Mouse (Mus musculus) liver, embryonic 14.5 days (tissue): ENCODE data around the gene Smtn. TPM values are rescaled to one million over a fixed set of nuclear protein-coding genes. Genes with fewer than 3 reads are reported as not detected.

Experiments
- ATAC-seq: fragments of 200-750 bp; cut with Nextera tagmentation; 2 replicates; pipeline ENCODE4 v1.8.0; 2017; ENCODE audit warnings: moderate number of reproducible peaks, mild to moderate bottlenecking, moderate library complexity; ENCODE audit not compliant: insufficient read depth
- DNase-seq, 3 experiments: peaks; one replicate each; pipeline ENCODE4 v3.0.0-alpha.2; 2012 to 2013; ENCODE audit warnings: low read depth in 3 of 3, low spot score in 3 of 3
- H3K27ac ChIP-seq: fragments of 300-500 bp; sonication (generic); 2 replicates; pipeline ENCODE4 v1.5.1; 2014; ENCODE audit warnings: moderate library complexity, mild to moderate bottlenecking, control low read depth, inconsistent platforms
- H3K27me3 ChIP-seq: fragments of 300-500 bp; sonication (generic); 2 replicates; pipeline ENCODE4 v1.6.1; 2014; ENCODE audit warnings: mild to moderate bottlenecking, low read length, moderate library complexity; ENCODE audit not compliant: control insufficient read depth, insufficient read depth
- H3K36me3 ChIP-seq: fragments of 300-500 bp; sonication (generic); replicated peaks from 2 replicates; pipeline ENCODE4 v1.6.1; 2014; ENCODE audit warnings: low read depth; ENCODE audit not compliant: control insufficient read depth, insufficient read depth
- H3K4me1 ChIP-seq, 2 experiments: fragments of 200-500 bp in 1 of 2; fragments of 300-500 bp in 1 of 2; sonication (generic) in 1 of 2; replicated peaks; 2 replicates each; pipeline ENCODE4 v1.6.1; 2012 to 2014; ENCODE audit warnings: antibody characterized with exemption in 1 of 2, inconsistent platforms in 1 of 2, low read length in 1 of 2; ENCODE audit not compliant: control insufficient read depth in 2 of 2, insufficient read depth in 2 of 2
- H3K4me2 ChIP-seq: fragments of 300-500 bp; sonication (generic); 2 replicates; pipeline ENCODE4 v1.6.1; 2014; ENCODE audit warnings: low read depth, mild to moderate bottlenecking, control low read depth, moderate library complexity
- H3K4me3 ChIP-seq, 2 experiments: fragments of 200-500 bp in 1 of 2; fragments of 300-500 bp in 1 of 2; sonication (generic) in 1 of 2; 2 replicates each; pipeline ENCODE4 v1.5.1; 2012 to 2014; ENCODE audit warnings: low read depth in 2 of 2, low read length in 2 of 2, mild to moderate bottlenecking in 2 of 2, control low read depth in 1 of 2, inconsistent platforms in 1 of 2, moderate library complexity in 1 of 2; ENCODE audit not compliant: insufficient read depth in 1 of 2
- H3K9ac ChIP-seq: fragments of 300-500 bp; sonication (generic); replicated peaks from 2 replicates; pipeline ENCODE4 v1.6.1; 2014; ENCODE audit warnings: mild to moderate bottlenecking, control low read depth, moderate library complexity
- H3K9me3 ChIP-seq: fragments of 300-500 bp; sonication (generic); 2 replicates; pipeline ENCODE4 v1.6.1; 2016; ENCODE audit warnings: low read length, mixed read lengths; ENCODE audit not compliant: control insufficient read depth
- CTCF ChIP-seq: IDR thresholded peaks from 2 replicates; pipeline ENCODE4 v1.5.1; 2016; ENCODE audit warnings: antibody characterized with exemption, low read depth, control low read depth
- EP300 ChIP-seq: IDR thresholded peaks from 2 replicates; pipeline ENCODE4 v1.6.1; 2016; ENCODE audit warnings: antibody characterized with exemption, low read depth
- WGBS: fragments of 180-500 bp; shearing (Covaris S2); extraction: QIAGEN DNeasy Blood & Tissue Kit; methylation state at CpG from one replicate; pipeline ENCODE4 v1.1.7; 2014; ENCODE audit not compliant: insufficient replicate concordance; 5-methylcytosine and 5-hydroxymethylcytosine counted together
- polyA plus RNA-seq, 2 experiments: library from polyadenylated mRNA; depleted of rRNA in 1 of 2; stranded (reverse) in 1 of 2; unstranded in 1 of 2; fragments of >200 nt; fragmentation: Nextera tagmentation in 1 of 2; extraction: Ambion mirVana in 1 of 2; gene quantifications; 2 replicates each; pipeline versions ENCODE4 v1.2.1 to v1.2.3; 2012 to 2014

The Smtn gene
- polyA plus RNA-seq, 2 experiments, result 4.5 to 7.4 TPM

GRCm38 (mm10) chr11:3494857-3495256 is 45.6 kb downstream of the Smtn start:
- ATAC-seq, result no peak

GRCm38 (mm10) chr11:3492748-3493147 is 47.7 kb downstream of the Smtn start:
- DNase-seq (no peak), ATAC-seq (no peak)
- Histone ChIP-seq H3K4me2 (no peak overlapping the region), H3K4me3 (no peak overlapping the region), H3K9me3 (no peaks in the 10 kb centered on the region), H3K27ac (no peak overlapping the region), H3K9ac (no peak overlapping the region), H3K36me3 (no peaks in the 10 kb centered on the region), H3K27me3 (no peaks in the 10 kb centered on the region), H3K4me1 (0 out of 4 replicates have a peak, but pooled peaks cover 0 to 2% of the 10 kb centered on the region in 2 experiments)
- WGBS, result 56% methylated on average over 4 of the region's 4 CpGs
- TF ChIP-seq CTCF (no peak), EP300 (no peak)

More at GRCm38 (mm10) chr11:3494857-3495256, 45.6 kb downstream of the Smtn start:
- WGBS, result 76% methylated on average over 17 of the region's 17 CpGs
- no peak overlapping the region for H3K4me3 ChIP-seq
- H3K27me3 ChIP-seq, result no peaks in the 10 kb centered on the region
- no peak for TF ChIP-seq CTCF
- TF ChIP-seq EP300, result no peak
- H3K9me3 ChIP-seq, result no peaks in the 10 kb centered on the region
- no peak for DNase-seq
- H3K4me2 ChIP-seq, result no peak overlapping the region
- no peaks in the 10 kb centered on the region for H3K36me3 ChIP-seq
- H3K9ac ChIP-seq, result no peak overlapping the region
- no peak overlapping the region for H3K27ac ChIP-seq
- no peaks in the 10 kb centered on the region for H3K4me1 ChIP-seq

- no peak overlapping the region for H3K4me2 ChIP-seq
- 21% methylated on average over 5 of the region's 5 CpGs for WGBS
Measured at GRCm38 (mm10) chr11:3489036-3489435, 51.4 kb downstream of the Smtn start.

GRCm38 (mm10) chr11:3487952-3488570 is 52.4 kb downstream of the Smtn start, which contains the start of gene Pla2g3:
Gene Pla2g3, plus strand, starts transcription at chr11:3488284.
- TF ChIP-seq CTCF (no peak), EP300 (no peak)
- WGBS, result 38% methylated on average over 11 of the region's 11 CpGs
- no peaks in the 10 kb centered on the region for H3K36me3 ChIP-seq
- H3K27ac ChIP-seq, result no peak within 1 kb of the TSS
- H3K4me2 ChIP-seq, result no peak within 1 kb of the TSS
- ATAC-seq (no peak), DNase-seq (no peak)
- H3K4me3 ChIP-seq, result no peak within 1 kb of the TSS
- H3K9me3 ChIP-seq, result no peaks in the 10 kb centered on the region
- no peaks in the 10 kb centered on the region for H3K27me3 ChIP-seq
- no peak within 1 kb of the TSS for H3K9ac ChIP-seq
- 0 out of 4 replicates have a peak, but pooled peaks cover 0 to 2% of the 10 kb centered on the region in 2 experiments for H3K4me1 ChIP-seq

More at GRCm38 (mm10) chr11:3489036-3489435, 51.4 kb downstream of the Smtn start:
- 0 out of 4 replicates have a peak, but pooled peaks cover 0 to 2% of the 10 kb centered on the region in 2 experiments for H3K4me1 ChIP-seq
- H3K36me3 ChIP-seq, result no peaks in the 10 kb centered on the region
- no peak overlapping the region for H3K27ac ChIP-seq
- H3K27me3 ChIP-seq, result no peaks in the 10 kb centered on the region
- H3K4me3 ChIP-seq, result no peak overlapping the region
- no peaks in the 10 kb centered on the region for H3K9me3 ChIP-seq
- TF ChIP-seq CTCF (no peak), EP300 (no peak)
- H3K9ac ChIP-seq, result no peak overlapping the region
- ATAC-seq (no peak), DNase-seq (no peak)

GRCm38 (mm10) chr11:3486349-3486748 is 54.1 kb downstream of the Smtn start:
- Histone ChIP-seq H3K4me1 (0 out of 4 replicates have a peak, but pooled peaks cover 0 to 2% of the 10 kb centered on the region in 2 experiments), H3K27me3 (no peaks in the 10 kb centered on the region), H3K4me3 (no peak overlapping the region), H3K27ac (no peak overlapping the region), H3K9me3 (no peaks in the 10 kb centered on the region), H3K36me3 (no peaks in the 10 kb centered on the region), H3K4me2 (no peak overlapping the region), H3K9ac (no peak overlapping the region)
- TF ChIP-seq CTCF, result no peak
- TF ChIP-seq EP300, result no peak
- 43% methylated on average over 7 of the region's 7 CpGs for WGBS
- no peak for ATAC-seq
- DNase-seq, result no peak
